8 mouse cellular contexts compared by ENCODE assay signal in genomic region chr6:83053136-83053960, GRCm38 (mm10). TPM values are rescaled to one million over a fixed set of nuclear protein-coding genes. Genes with fewer than 3 reads are reported as not detected.
DNase-seq lines count a peak whose midpoint lies in the region; ATAC-seq and TF ChIP-seq lines count a peak whose summit lies in the region.

No protein-coding gene starts in this region.

- TF ChIP-seq CTCF in E14TG2a.4 (conservative IDR thresholded peaks at IDR 0.05; ENCODE audit: low read length): no peak

- peaks cover 10% of the 10 kb centered on the region for H3K27me3 ChIP-seq in E14TG2a.4 (ENCODE audit: insufficient read depth, low read length)
- no peaks in the 10 kb centered on the region for H3K27me3 ChIP-seq in heart, embryonic 16.5 days (ENCODE audit: control insufficient read depth, insufficient read depth, low read length)
- no peaks in the 10 kb centered on the region for H3K27me3 ChIP-seq in limb, embryonic 12.5 days
- H3K27me3 ChIP-seq in midbrain, embryonic 13.5 days: no peaks in the 10 kb centered on the region; the same call in 1 of the 2 replicates
- no peaks in the 10 kb centered on the region for H3K27me3 ChIP-seq in stomach, embryonic 15.5 days (replicated peaks)

- WGBS in heart, embryonic 16.5 days: 2% methylated on average over 26 of the region's 26 CpGs
- WGBS in limb, embryonic 12.5 days: 1% methylated on average over 26 of the region's 26 CpGs
- 3% methylated on average over 26 of the region's 26 CpGs for WGBS in midbrain, embryonic 13.5 days
- WGBS in stomach, embryonic 15.5 days: 2% methylated on average over 26 of the region's 26 CpGs

- H3K36me3 ChIP-seq in E14TG2a.4 (ENCODE audit: insufficient read depth, low read length): peaks cover 45% of the 10 kb centered on the region
- H3K36me3 ChIP-seq in heart, embryonic 16.5 days (ENCODE audit: control insufficient read depth, insufficient read depth): peaks cover 30% of the 10 kb centered on the region
- peaks cover 56% of the 10 kb centered on the region for H3K36me3 ChIP-seq in limb, embryonic 12.5 days
- peaks cover 30% of the 10 kb centered on the region for H3K36me3 ChIP-seq in midbrain, embryonic 13.5 days
- H3K36me3 ChIP-seq in stomach, embryonic 15.5 days: peaks cover 19% of the 10 kb centered on the region

- ATAC-seq in frontal cortex, adult (ENCODE audit: low TSS enrichment): peak; percentile 9; the same call in 1 of the 2 replicates
- ATAC-seq in heart, embryonic 16.5 days (replicated peaks; ENCODE audit: extremely low read depth, insufficient read depth, low FRiP score): peak; percentile 1; the same call in 1 of the 2 replicates
- no peak for ATAC-seq in limb, embryonic 12.5 days (ENCODE audit: insufficient number of reproducible peaks, insufficient read depth, low FRiP score, low TSS enrichment, low read depth)
- ATAC-seq in midbrain, embryonic 13.5 days: peak; percentile 3; the same call in 1 of the 2 replicates
- ATAC-seq in stomach, embryonic 15.5 days (ENCODE audit: insufficient read depth, low FRiP score, low read depth): no peak

- no peaks in the 10 kb centered on the region for H3K9me3 ChIP-seq in E14TG2a.4 (ENCODE audit: low read length)
- no peaks in the 10 kb centered on the region for H3K9me3 ChIP-seq in heart, embryonic 16.5 days (replicated peaks; ENCODE audit: control insufficient read depth, low read length)
- no peaks in the 10 kb centered on the region for H3K9me3 ChIP-seq in limb, embryonic 12.5 days
- no peaks in the 10 kb centered on the region for H3K9me3 ChIP-seq in midbrain, embryonic 13.5 days
- no peaks in the 10 kb centered on the region for H3K9me3 ChIP-seq in stomach, embryonic 15.5 days

- H3K9ac ChIP-seq in heart, embryonic 16.5 days (ENCODE audit: low read length): peak overlapping the region; percentile 88
- H3K9ac ChIP-seq in limb, embryonic 12.5 days (replicated peaks): peak overlapping the region; percentile 88
- H3K9ac ChIP-seq in midbrain, embryonic 13.5 days (replicated peaks): peak overlapping the region; percentile 93
- peak overlapping the region; percentile 55 for H3K9ac ChIP-seq in stomach, embryonic 15.5 days

- H3K4me2 ChIP-seq in heart, embryonic 16.5 days (ENCODE audit: low read depth, low read length): peak overlapping the region; percentile 96
- peak overlapping the region; percentile 73 for H3K4me2 ChIP-seq in limb, embryonic 12.5 days
- H3K4me2 ChIP-seq in midbrain, embryonic 13.5 days (replicated peaks): peak overlapping the region; percentile 79
- H3K4me2 ChIP-seq in stomach, embryonic 15.5 days: peak overlapping the region; percentile 82

- H3K4me1 ChIP-seq in E14TG2a.4 (replicated peaks; ENCODE audit: low read depth, low read length): peaks cover 61% of the 10 kb centered on the region
- H3K4me1 ChIP-seq in heart, embryonic 16.5 days (ENCODE audit: control insufficient read depth, insufficient read depth, low read length): peaks cover 22% of the 10 kb centered on the region
- H3K4me1 ChIP-seq in limb, embryonic 12.5 days (replicated peaks): peaks cover 23% of the 10 kb centered on the region
- H3K4me1 ChIP-seq in midbrain, embryonic 13.5 days (replicated peaks): peaks cover 29% of the 10 kb centered on the region
- H3K4me1 ChIP-seq in stomach, embryonic 15.5 days: peaks cover 22% of the 10 kb centered on the region

- peak overlapping the region; percentile 99 for H3K4me3 ChIP-seq in E14TG2a.4 (replicated peaks; ENCODE audit: low read length)
- peak overlapping the region; percentile 73 for H3K4me3 ChIP-seq in heart, embryonic 16.5 days (ENCODE audit: low read length)
- H3K4me3 ChIP-seq in limb, embryonic 12.5 days (replicated peaks): peak overlapping the region; percentile 97
- H3K4me3 ChIP-seq in midbrain, embryonic 13.5 days (replicated peaks): peak overlapping the region; percentile 99
- H3K4me3 ChIP-seq in stomach, embryonic 15.5 days (replicated peaks): peak overlapping the region; percentile 85

- H3K27ac ChIP-seq in heart, embryonic 16.5 days (ENCODE audit: low read length): peak overlapping the region; percentile 89
- peak overlapping the region; percentile 93 for H3K27ac ChIP-seq in limb, embryonic 12.5 days
- H3K27ac ChIP-seq in midbrain, embryonic 13.5 days: peak overlapping the region; percentile 89
- peak overlapping the region; percentile 84 for H3K27ac ChIP-seq in stomach, embryonic 15.5 days

- no peak for DNase-seq in frontal cortex, postnatal 10 days (ENCODE audit: low spot score in 2 of 2)
- peak; percentile 40 to 55 for DNase-seq in cerebellum, postnatal 14 days

RNA-seq across cellular contexts. Expression of gene Aup1, which starts 1.0 kb away (rescaled TPM):
- polyA plus RNA-seq in heart, embryonic 16.5 days (2015; fragmentation: Nextera tagmentation; extraction: Ambion mirVana): 140 and 148 TPM in 2 replicates
- polyA plus RNA-seq in limb, embryonic 12.5 days (2016; fragmentation: Nextera tagmentation; extraction: Ambion mirVana): 158 and 159 TPM in 2 replicates
- 160 and 165 TPM in 2 replicates for polyA plus RNA-seq in midbrain, embryonic 13.5 days (2015; fragmentation: Nextera tagmentation; extraction: Ambion mirVana)
- 211 and 212 TPM in 2 replicates for polyA plus RNA-seq in stomach, embryonic 15.5 days (2015; fragmentation: Nextera tagmentation; extraction: Ambion mirVana)

RNA-seq across cellular contexts. Expression of gene Htra2, which starts 1.7 kb away (rescaled TPM):
- polyA plus RNA-seq in heart, embryonic 16.5 days (2015; fragmentation: Nextera tagmentation; extraction: Ambion mirVana): 81.8 and 94.5 TPM in 2 replicates
- polyA plus RNA-seq in limb, embryonic 12.5 days (2016; fragmentation: Nextera tagmentation; extraction: Ambion mirVana): 68.7 and 75.5 TPM in 2 replicates
- polyA plus RNA-seq in midbrain, embryonic 13.5 days (2015; fragmentation: Nextera tagmentation; extraction: Ambion mirVana): 62.4 and 65.3 TPM in 2 replicates
- 86.6 and 94.1 TPM in 2 replicates for polyA plus RNA-seq in stomach, embryonic 15.5 days (2015; fragmentation: Nextera tagmentation; extraction: Ambion mirVana)

RNA-seq across cellular contexts. Expression of gene Dqx1, which starts 4.3 kb away (rescaled TPM):
- polyA plus RNA-seq in heart, embryonic 16.5 days (2015; fragmentation: Nextera tagmentation; extraction: Ambion mirVana): 0.57 and 0.75 TPM in 2 replicates
- 0.68 and 1.1 TPM in 2 replicates for polyA plus RNA-seq in limb, embryonic 12.5 days (2016; fragmentation: Nextera tagmentation; extraction: Ambion mirVana)
- polyA plus RNA-seq in midbrain, embryonic 13.5 days (2015; fragmentation: Nextera tagmentation; extraction: Ambion mirVana): 0.75 and 1.00 TPM in 2 replicates
- 5.4 and 7.1 TPM in 2 replicates for polyA plus RNA-seq in stomach, embryonic 15.5 days (2015; fragmentation: Nextera tagmentation; extraction: Ambion mirVana)

RNA-seq across cellular contexts. Expression of gene Tlx2, which starts 16.7 kb away (rescaled TPM):
- polyA plus RNA-seq in heart, embryonic 16.5 days (2015; fragmentation: Nextera tagmentation; extraction: Ambion mirVana): 0.27 and 0.45 TPM in 2 replicates
- 0.27 and 1.0 TPM in 2 replicates for polyA plus RNA-seq in limb, embryonic 12.5 days (2016; fragmentation: Nextera tagmentation; extraction: Ambion mirVana)
- polyA plus RNA-seq in midbrain, embryonic 13.5 days (2015; fragmentation: Nextera tagmentation; extraction: Ambion mirVana): not detected in 2 replicates
- polyA plus RNA-seq in stomach, embryonic 15.5 days (2015; fragmentation: Nextera tagmentation; extraction: Ambion mirVana): 7.5 and 9.3 TPM in 2 replicates

RNA-seq across cellular contexts. Expression of gene Loxl3, which starts 19.4 kb away (rescaled TPM):
- 8.0 and 8.3 TPM in 2 replicates for polyA plus RNA-seq in heart, embryonic 16.5 days (2015; fragmentation: Nextera tagmentation; extraction: Ambion mirVana)
- polyA plus RNA-seq in limb, embryonic 12.5 days (2016; fragmentation: Nextera tagmentation; extraction: Ambion mirVana): 15.7 and 19.4 TPM in 2 replicates
- polyA plus RNA-seq in midbrain, embryonic 13.5 days (2015; fragmentation: Nextera tagmentation; extraction: Ambion mirVana): 4.7 and 6.2 TPM in 2 replicates
- polyA plus RNA-seq in stomach, embryonic 15.5 days (2015; fragmentation: Nextera tagmentation; extraction: Ambion mirVana): 14.2 and 16.2 TPM in 2 replicates

Comparison
In these comparisons a context has a peak if more than half of its experiments do, and no peak if none do; other contexts are left out.
1. ATAC-seq: peak in frontal cortex, adult (single experiment), heart, embryonic 16.5 days (single experiment) and midbrain, embryonic 13.5 days (single experiment); none in limb, embryonic 12.5 days (single experiment) and stomach, embryonic 15.5 days (single experiment).
2. DNase-seq: peak in cerebellum, postnatal 14 days (2 of 2); none in frontal cortex, postnatal 10 days (0 of 2).
3. Peak in every context shown above with its lines, with median percentiles within 50 percentile points of each other: H3K4me3 ChIP-seq, H3K27ac ChIP-seq, H3K4me2 ChIP-seq and H3K9ac ChIP-seq.